Mouse (Mus musculus): ENCODE measurements at regions not wholly inside any gene's neighbourhood (a gene's known extent, or its start where the extent isn't known, plus 50 kb on each side); places are given as distances from the start of the nearest gene placed in this dataset.

GRCm38 (mm10) chr11:25538641-25539258 is 671.8 kb downstream of the 5730522E02Rik start:
- no peak for DNase-seq (ENCODE audit: low read depth)

- DNase-seq (ENCODE audit: low read depth): no peak
Measured at GRCm38 (mm10) chr11:25536069-25536468, 674.5 kb downstream of the 5730522E02Rik start.

- DNase-seq (ENCODE audit: low read depth): no peak
Measured at GRCm38 (mm10) chr11:25533081-25533480, 677.5 kb downstream of the 5730522E02Rik start.

- no peak for DNase-seq (ENCODE audit: low read depth)
Measured at GRCm38 (mm10) chr11:25531668-25532398, 678.7 kb downstream of the 5730522E02Rik start.

- DNase-seq (ENCODE audit: low read depth): no peak
Measured at GRCm38 (mm10) chr11:25528056-25528455, 682.5 kb downstream of the 5730522E02Rik start.

GRCm38 (mm10) chr11:25518903-25519302 is 691.7 kb downstream of the 5730522E02Rik start:
- DNase-seq (ENCODE audit: low read depth): no peak

GRCm38 (mm10) chr11:25518131-25518530 is 692.4 kb downstream of the 5730522E02Rik start:
- DNase-seq (ENCODE audit: low read depth): no peak

GRCm38 (mm10) chr11:25505500-25505899 is 705.1 kb downstream of the 5730522E02Rik start:
- DNase-seq (ENCODE audit: low read depth): no peak

- no peak for DNase-seq (ENCODE audit: low read depth)
Measured at GRCm38 (mm10) chr11:25473682-25474365, 736.7 kb downstream of the 5730522E02Rik start.

GRCm38 (mm10) chr11:25469819-25470218 is 740.7 kb downstream of the 5730522E02Rik start:
- no peak for DNase-seq (ENCODE audit: low read depth)

GRCm38 (mm10) chr11:25437206-25437605 is 773.4 kb downstream of the 5730522E02Rik start:
- DNase-seq (ENCODE audit: low read depth): no peak

- DNase-seq (ENCODE audit: low read depth): no peak
Measured at GRCm38 (mm10) chr11:25435645-25436044, 774.9 kb downstream of the 5730522E02Rik start.

GRCm38 (mm10) chr11:25423186-25423585 is 787.4 kb downstream of the 5730522E02Rik start:
- DNase-seq (ENCODE audit: low read depth): no peak

GRCm38 (mm10) chr11:25421486-25421885 is 789.1 kb downstream of the 5730522E02Rik start:
- no peak for DNase-seq (ENCODE audit: low read depth)

- no peak for DNase-seq (ENCODE audit: low read depth)
Measured at GRCm38 (mm10) chr11:25410403-25411090, 800.0 kb downstream of the 5730522E02Rik start.

- no peak for DNase-seq (ENCODE audit: low read depth)
Measured at GRCm38 (mm10) chr11:25391649-25392048, 818.9 kb downstream of the 5730522E02Rik start.

- DNase-seq (ENCODE audit: low read depth): no peak
Measured at GRCm38 (mm10) chr11:25367111-25367510, 843.5 kb downstream of the 5730522E02Rik start.

- no peak for DNase-seq (ENCODE audit: low read depth)
Measured at GRCm38 (mm10) chr11:25365433-25365832, 845.1 kb downstream of the 5730522E02Rik start.

- no peak for DNase-seq (ENCODE audit: low read depth)
Measured at GRCm38 (mm10) chr11:25359723-25360122, 850.8 kb downstream of the 5730522E02Rik start.

- no peak for DNase-seq (ENCODE audit: low read depth)
Measured at GRCm38 (mm10) chr11:25357717-25358411, 852.7 kb downstream of the 5730522E02Rik start.

GRCm38 (mm10) chr11:25356671-25357586 is 853.6 kb downstream of the 5730522E02Rik start:
- DNase-seq (ENCODE audit: low read depth): no peak
